Mouse (Mus musculus) midbrain, embryonic 11.5 days (tissue): Measurements from ENCODE around the gene Svs4. TPM values are rescaled to one million over a fixed set of nuclear protein-coding genes. Genes with fewer than 3 reads are reported as not detected.
"Not testable (repeated sequence)": the region's sequence is repeated elsewhere in the genome, so short reads cannot be mapped to it uniquely, and the experiment has no call there.

Source experiments
- ATAC-seq: fragments of 200-750 bp; cut with Nextera tagmentation; 2 replicates; pipeline ENCODE4 v1.8.0; 2017; ENCODE audit warnings: moderate TSS enrichment, moderate library complexity; ENCODE audit not compliant: low FRiP score
- DNase-seq: peaks from one replicate; pipeline ENCODE4 v3.0.0; 2015; ENCODE audit warnings: low spot score; ENCODE audit errors: missing footprints
- H3K27ac ChIP-seq: fragments of 300-500 bp; sonication (generic); 2 replicates; pipeline ENCODE4 v1.5.1; 2014; ENCODE audit warnings: low read depth, low read length
- H3K27me3 ChIP-seq: fragments of 300-500 bp; sonication (generic); 2 replicates; pipeline ENCODE4 v1.6.1; 2014; ENCODE audit warnings: mild to moderate bottlenecking, low read length, moderate library complexity, mixed read lengths; ENCODE audit not compliant: control insufficient read depth, insufficient read depth
- H3K36me3 ChIP-seq: fragments of 300-500 bp; sonication (generic); 2 replicates; pipeline ENCODE4 v1.6.1; 2014; ENCODE audit warnings: mild to moderate bottlenecking, low read length, moderate library complexity, mixed read lengths; ENCODE audit not compliant: control insufficient read depth, insufficient read depth
- H3K4me1 ChIP-seq: fragments of 300-500 bp; sonication (generic); 2 replicates; pipeline ENCODE4 v1.6.1; 2014; ENCODE audit warnings: low read length; ENCODE audit not compliant: control insufficient read depth, insufficient read depth
- H3K4me2 ChIP-seq: fragments of 300-500 bp; sonication (generic); 2 replicates; pipeline ENCODE4 v1.6.1; 2014; ENCODE audit warnings: mild to moderate bottlenecking, moderate library complexity
- H3K4me3 ChIP-seq: fragments of 300-500 bp; sonication (generic); 2 replicates; pipeline ENCODE4 v1.5.1; 2014; ENCODE audit warnings: low read depth, low read length
- H3K9ac ChIP-seq: fragments of 300-500 bp; sonication (generic); 2 replicates; pipeline ENCODE4 v1.6.1; 2014; ENCODE audit warnings: low read length
- H3K9me3 ChIP-seq: fragments of 300-500 bp; sonication (generic); 2 replicates; pipeline ENCODE4 v1.6.1; 2016; ENCODE audit warnings: low read length; ENCODE audit not compliant: control insufficient read depth
- WGBS: fragments of 180-500 bp; shearing (Covaris S2); extraction: QIAGEN DNeasy Blood & Tissue Kit; methylation state at CpG from one replicate; pipeline ENCODE4 v1.1.7; 2014; 5-methylcytosine and 5-hydroxymethylcytosine counted together
- polyA plus RNA-seq: library from polyadenylated mRNA; unstranded; fragments of >200 nt; fragmentation: Nextera tagmentation; extraction: Ambion mirVana; gene quantifications from 2 replicates; pipeline ENCODE4 v1.2.1, GENCODE M21; 2014

Gene Svs4
- polyA plus RNA-seq: not detected in 2 replicates

DNA sequence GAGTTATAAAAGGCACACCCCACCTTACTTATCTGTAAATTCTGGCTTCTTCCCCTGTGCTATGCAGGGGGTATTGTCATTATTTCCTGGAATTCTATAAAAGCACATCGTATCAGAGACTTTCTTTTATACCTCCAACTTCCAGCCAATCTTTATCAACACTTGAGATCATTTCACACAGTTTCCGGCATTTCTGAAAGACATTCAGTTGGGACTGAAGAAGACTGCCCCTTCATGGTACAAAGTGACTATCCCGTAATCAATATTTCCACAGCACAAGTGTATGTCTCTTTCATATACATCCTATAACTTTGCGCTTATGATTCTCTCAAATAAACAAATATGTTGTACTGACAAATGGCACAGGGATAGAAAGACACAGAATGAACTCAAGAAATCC, at the start of gene Svs4:
Gene Svs4, minus strand, starts transcription at position 101 of the 400 bp plus-strand sequence.
- ATAC-seq (no peak), DNase-seq (no peak)
- WGBS: 92% methylated on average over 4 of the region's 4 CpGs
- no peak within 1 kb of the TSS for H3K4me3 ChIP-seq
- H3K4me2 ChIP-seq: no peak within 1 kb of the TSS
- no peaks in the 10 kb centered on the region for H3K4me1 ChIP-seq
- no peak within 1 kb of the TSS for H3K9ac ChIP-seq
- no peak within 1 kb of the TSS for H3K27ac ChIP-seq
- no peaks in the 10 kb centered on the region for H3K9me3 ChIP-seq
- no peaks in the 10 kb centered on the region for H3K27me3 ChIP-seq
- H3K36me3 ChIP-seq: no peaks in the 10 kb centered on the region

DNA sequence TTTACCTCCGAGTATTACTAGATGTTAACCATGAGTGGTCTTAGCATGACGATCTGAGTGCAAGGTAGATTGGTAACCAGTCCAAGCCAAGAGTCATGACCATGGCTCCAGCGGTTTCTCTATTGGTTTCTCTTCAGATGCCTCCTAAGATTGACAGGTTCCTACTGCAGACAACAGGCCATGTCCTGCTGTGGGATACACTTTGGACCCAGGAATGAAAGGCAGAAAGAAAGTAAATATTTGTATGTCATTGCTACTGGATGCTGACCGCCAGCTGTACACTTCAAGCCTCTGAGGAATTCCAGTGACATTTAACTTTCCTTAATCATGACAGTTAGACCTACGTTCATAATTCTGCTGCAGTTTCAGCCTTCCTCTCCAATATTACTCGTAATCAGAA, 42.7 kb upstream of the Svs4 start:
- Histone ChIP-seq H3K36me3 (no peaks in the 10 kb centered on the region), H3K4me2 (no peak overlapping the region), H3K4me3 (no peak overlapping the region), H3K27me3 (no peaks in the 10 kb centered on the region), H3K4me1 (no peaks in the 10 kb centered on the region), H3K9ac (no peak overlapping the region), H3K27ac (no peak overlapping the region), H3K9me3 (no peaks in the 10 kb centered on the region)
- no peak for DNase-seq
- WGBS: 86% methylated on average over 6 of the region's 6 CpGs
- no peak for ATAC-seq

DNA sequence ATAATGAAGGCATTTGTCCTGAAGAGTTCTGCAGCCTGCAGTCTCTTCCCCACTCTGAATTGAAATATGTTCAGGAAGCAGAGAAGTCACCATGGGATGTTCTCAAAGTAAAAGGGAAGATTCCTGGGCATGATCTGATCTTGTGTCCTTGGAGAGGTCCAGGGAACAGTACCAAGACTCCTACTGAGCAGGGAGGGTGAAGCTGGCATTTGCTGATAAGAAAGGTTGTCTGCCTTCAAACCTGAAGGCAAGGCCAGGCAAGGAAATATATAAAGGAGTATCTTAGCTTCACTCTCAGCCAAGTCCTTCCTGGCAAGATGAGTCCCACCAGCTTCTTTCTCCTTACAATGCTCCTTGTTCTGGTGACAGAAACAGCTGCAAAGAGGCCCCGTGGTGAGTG, 38.2 kb upstream of the Svs4 start, which contains the start of gene Svs6:
Gene Svs6, plus strand, starts transcription at position 301 of the 400 bp plus-strand sequence.
- not testable (repeated sequence) for ATAC-seq, DNase-seq, H3K9me3 ChIP-seq, H3K36me3 ChIP-seq, H3K4me3 ChIP-seq, H3K27ac ChIP-seq, H3K4me1 ChIP-seq, H3K4me2 ChIP-seq, H3K9ac ChIP-seq, H3K27me3 ChIP-seq
- 89% methylated on average over 1 of the region's 1 CpGs for WGBS

DNA sequence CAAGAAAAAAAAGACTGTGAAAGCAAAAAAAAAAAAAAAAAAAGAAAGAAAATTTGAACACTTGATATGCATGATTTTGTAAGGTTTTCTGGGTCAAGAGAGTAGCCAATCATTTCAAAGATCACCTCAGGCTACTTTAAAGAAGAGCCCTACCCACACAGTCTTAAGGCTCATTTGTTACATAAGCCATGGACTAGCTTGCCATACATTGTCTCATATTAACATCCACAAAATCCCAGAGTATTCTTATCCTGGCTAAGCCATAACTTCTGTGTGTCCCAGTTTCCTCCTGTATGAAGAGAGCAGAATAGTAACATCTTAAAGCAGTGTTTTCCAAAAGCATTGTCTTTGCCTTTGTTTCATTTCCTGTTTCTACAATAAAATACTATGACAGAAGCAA, 37.2 kb upstream of the Svs4 start:
- H3K4me1 ChIP-seq, H3K27me3 ChIP-seq, H3K9me3 ChIP-seq, ATAC-seq, H3K36me3 ChIP-seq, DNase-seq, H3K4me2 ChIP-seq, H3K27ac ChIP-seq, H3K9ac ChIP-seq, H3K4me3 ChIP-seq: not testable (repeated sequence)

GRCm38 (mm10) chr2:164312599-164312998, 34.3 kb upstream of the Svs4 start:
- Histone ChIP-seq H3K27ac (no peak overlapping the region), H3K4me1 (no peaks in the 10 kb centered on the region), H3K36me3 (no peaks in the 10 kb centered on the region), H3K27me3 (no peaks in the 10 kb centered on the region), H3K4me2 (no peak overlapping the region), H3K9me3 (no peaks in the 10 kb centered on the region), H3K4me3 (no peak overlapping the region), H3K9ac (no peak overlapping the region)
- DNase-seq (no peak), ATAC-seq (no peak)
- 91% methylated on average over 5 of the region's 5 CpGs for WGBS

DNA sequence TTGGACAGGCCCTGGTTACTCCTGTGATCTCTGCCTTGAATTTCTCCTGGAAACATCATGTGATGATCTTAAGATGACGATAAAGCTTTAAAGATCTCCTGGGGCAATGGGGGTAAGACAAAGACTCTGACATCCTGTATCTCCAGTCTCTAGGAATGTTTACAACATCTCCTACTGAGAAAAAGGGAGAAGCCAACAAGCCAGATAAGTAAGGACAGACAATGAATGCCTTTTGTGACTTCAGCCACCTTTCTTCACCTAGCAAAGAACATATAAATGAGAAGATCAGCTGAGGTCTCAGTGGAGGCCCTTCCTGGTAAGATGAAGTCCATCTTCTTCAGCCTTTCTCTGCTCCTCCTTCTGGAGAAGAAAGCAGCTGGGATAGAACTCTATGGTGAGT, 10.7 kb upstream of the Svs4 start, which contains the start of gene Svs3a:
Gene Svs3a, plus strand, starts transcription at position 301 of the 400 bp plus-strand sequence.
- H3K9ac ChIP-seq, H3K9me3 ChIP-seq, DNase-seq, H3K4me2 ChIP-seq, ATAC-seq, H3K4me1 ChIP-seq, H3K4me3 ChIP-seq, H3K27ac ChIP-seq, H3K27me3 ChIP-seq, H3K36me3 ChIP-seq: not testable (repeated sequence)
- WGBS: 75% methylated on average over 1 of the region's 1 CpGs

DNA sequence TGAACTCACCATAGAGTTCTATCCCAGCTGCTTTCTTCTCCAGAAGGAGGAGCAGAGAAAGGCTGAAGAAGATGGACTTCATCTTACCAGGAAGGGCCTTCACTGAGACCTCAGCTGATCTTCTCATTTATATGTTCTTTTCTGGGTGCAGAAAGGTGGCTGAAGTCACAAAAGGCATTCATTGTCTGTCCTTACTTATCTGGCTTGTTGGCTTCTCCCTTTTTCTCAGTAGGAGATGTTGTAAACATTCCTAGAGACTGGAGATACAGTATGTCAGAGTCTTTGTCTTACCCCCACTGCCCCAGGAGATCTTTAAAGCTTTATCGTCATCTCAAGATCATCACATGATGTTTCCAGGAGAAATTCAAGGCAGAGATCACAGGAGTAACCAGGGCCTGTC, 21.7 kb downstream of the Svs4 start, which contains the start of gene Svs3b:
Gene Svs3b, minus strand, starts transcription at position 101 of the 400 bp plus-strand sequence.
- not testable (repeated sequence) for H3K9ac ChIP-seq, H3K4me1 ChIP-seq, ATAC-seq, H3K4me2 ChIP-seq, DNase-seq, H3K36me3 ChIP-seq, H3K27ac ChIP-seq, H3K9me3 ChIP-seq, H3K27me3 ChIP-seq, H3K4me3 ChIP-seq
- 93% methylated on average over 1 of the region's 1 CpGs for WGBS

GRCm38 (mm10) chr2:164238366-164238765, 39.9 kb downstream of the Svs4 start, which contains the start of gene Svs2:
Gene Svs2 (minus strand): TSS chr2:164238466.
- DNase-seq (no peak), ATAC-seq (no peak)
- no peaks in the 10 kb centered on the region for H3K27me3 ChIP-seq
- no peaks in the 10 kb centered on the region for H3K36me3 ChIP-seq
- H3K4me1 ChIP-seq: no peaks in the 10 kb centered on the region
- no peak within 1 kb of the TSS for H3K4me3 ChIP-seq
- no peaks in the 10 kb centered on the region for H3K9me3 ChIP-seq
- no peak within 1 kb of the TSS for H3K4me2 ChIP-seq
- 87% methylated on average over 3 of the region's 3 CpGs for WGBS
- H3K27ac ChIP-seq: no peak within 1 kb of the TSS
- H3K9ac ChIP-seq: no peak within 1 kb of the TSS

- no peaks in the 10 kb centered on the region for H3K36me3 ChIP-seq
- no peaks in the 10 kb centered on the region for H3K9me3 ChIP-seq
- no peak overlapping the region for H3K27ac ChIP-seq
- no peak overlapping the region for H3K4me2 ChIP-seq
- no peaks in the 10 kb centered on the region for H3K27me3 ChIP-seq
- no peak overlapping the region for H3K4me3 ChIP-seq
- H3K9ac ChIP-seq: no peak overlapping the region
- no peak for DNase-seq
- 89% methylated on average over 8 of the region's 8 CpGs for WGBS
- no peaks in the 10 kb centered on the region for H3K4me1 ChIP-seq
- ATAC-seq: no peak
These were observed 45.6 kb downstream of the Svs4 start for GRCm38 (mm10) chr2:164232671-164233070.
